Mouse (Mus musculus) forebrain, embryonic 10.5 days (tissue): ENCODE measurements around the gene Tmc7. TPM values are rescaled to one million over a fixed set of nuclear protein-coding genes. Genes with fewer than 3 reads are reported as not detected.

Experiments used
- DNase-seq: peaks from one replicate; pipeline ENCODE4 v3.0.0-alpha.2; 2017; ENCODE audit warnings: low spot score; ENCODE audit errors: extremely low spot score
- H3K27ac ChIP-seq: fragments of 300-500 bp; sonication (generic); 2 replicates; pipeline ENCODE4 v1.5.1; 2016; ENCODE audit warnings: mild to moderate bottlenecking
- H3K27me3 ChIP-seq: fragments of 300-500 bp; sonication (generic); 2 replicates; pipeline ENCODE4 v1.6.1; 2016; ENCODE audit warnings: mild to moderate bottlenecking; ENCODE audit not compliant: poor library complexity, severe bottlenecking
- H3K36me3 ChIP-seq: fragments of 300-500 bp; sonication (generic); replicated peaks from 2 replicates; pipeline ENCODE4 v1.6.1; 2016; ENCODE audit warnings: mild to moderate bottlenecking, moderate library complexity
- H3K4me1 ChIP-seq: fragments of 300-500 bp; sonication (generic); 2 replicates; pipeline ENCODE4 v1.6.1; 2016
- H3K4me3 ChIP-seq: fragments of 300-500 bp; sonication (generic); 2 replicates; pipeline ENCODE4 v1.5.1; 2016; ENCODE audit warnings: mild to moderate bottlenecking, moderate library complexity
- H3K9me3 ChIP-seq: fragments of 300-500 bp; sonication (generic); 2 replicates; pipeline ENCODE4 v1.6.1; 2016; ENCODE audit warnings: mild to moderate bottlenecking, moderate library complexity
- WGBS: fragments of 180-500 bp; shearing (Covaris S2); methylation state at CpG from one replicate; pipeline ENCODE4 v1.1.7; 2016; 5-methylcytosine and 5-hydroxymethylcytosine counted together
- polyA plus RNA-seq: library from polyadenylated mRNA; unstranded; fragments of >200 nt; fragmentation: Nextera tagmentation; extraction: Ambion mirVana; gene quantifications from 2 replicates; pipeline ENCODE4 v1.2.1, GENCODE M21; 2016

Gene Tmc7
- polyA plus RNA-seq, 1 experiment from 2014 or later = 6.6 TPM

DNA sequence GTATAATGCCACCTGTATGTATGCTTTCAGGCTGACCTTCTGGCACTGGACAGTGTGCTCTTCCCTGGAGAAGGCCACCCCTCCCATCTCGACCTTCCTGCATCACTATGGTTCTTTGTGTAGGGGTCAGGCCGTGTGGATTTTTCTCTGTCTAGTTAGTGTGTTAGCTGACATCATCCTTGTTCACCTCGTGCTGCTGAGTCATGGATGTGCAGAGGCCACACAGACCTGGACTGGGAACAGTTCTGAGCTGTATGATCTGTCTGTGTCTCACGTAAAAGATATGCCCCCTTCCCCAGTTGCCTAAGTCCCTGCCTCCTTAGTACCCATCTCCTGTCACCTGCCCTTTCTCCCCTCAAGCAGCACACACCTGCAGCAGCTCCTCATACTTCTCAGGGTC lies 57.6 kb downstream of the Tmc7 start:
- 89% methylated on average over 4 of the region's 4 CpGs for WGBS

DNA sequence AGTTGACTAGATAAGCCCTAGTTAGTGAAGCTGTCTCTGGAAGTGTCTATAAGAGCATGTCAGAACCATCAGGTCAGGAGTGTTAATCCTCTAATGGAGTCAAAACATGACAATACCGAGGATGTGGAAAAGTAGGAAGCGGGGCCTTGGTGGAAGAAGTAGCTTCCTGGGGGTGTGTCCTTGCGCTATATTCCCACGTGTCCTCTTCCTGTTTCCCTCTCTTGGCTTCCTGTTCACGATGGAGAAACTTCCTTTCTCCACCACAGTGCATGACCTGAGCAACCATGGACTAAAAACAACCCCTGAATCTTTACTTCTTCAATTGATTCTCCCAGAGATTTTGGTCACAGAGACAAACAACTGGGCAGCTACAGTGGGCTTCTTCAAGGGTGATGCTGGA lies 62.5 kb downstream of the Tmc7 start:
- Histone ChIP-seq H3K4me1 (peaks cover 8% of the 10 kb centered on the region; the same call in 1 of the 2 replicates), H3K27ac (no peak overlapping the region), H3K27me3 (0 out of 2 replicates have a peak, but pooled peaks cover 5% of the 10 kb centered on the region), H3K4me3 (no peak overlapping the region), H3K9me3 (no peaks in the 10 kb centered on the region), H3K36me3 (peaks cover 37% of the 10 kb centered on the region)
- DNase-seq = no peak
- 90% methylated on average over 5 of the region's 5 CpGs for WGBS

More for the DNA sequence above, 57.6 kb downstream of the Tmc7 start:
- Histone ChIP-seq H3K36me3 (peaks cover 60% of the 10 kb centered on the region), H3K4me1 (peaks cover 2% of the 10 kb centered on the region), H3K4me3 (no peak overlapping the region), H3K27ac (no peak overlapping the region), H3K27me3 (no peaks in the 10 kb centered on the region), H3K9me3 (no peaks in the 10 kb centered on the region)
- DNase-seq = no peak

DNA sequence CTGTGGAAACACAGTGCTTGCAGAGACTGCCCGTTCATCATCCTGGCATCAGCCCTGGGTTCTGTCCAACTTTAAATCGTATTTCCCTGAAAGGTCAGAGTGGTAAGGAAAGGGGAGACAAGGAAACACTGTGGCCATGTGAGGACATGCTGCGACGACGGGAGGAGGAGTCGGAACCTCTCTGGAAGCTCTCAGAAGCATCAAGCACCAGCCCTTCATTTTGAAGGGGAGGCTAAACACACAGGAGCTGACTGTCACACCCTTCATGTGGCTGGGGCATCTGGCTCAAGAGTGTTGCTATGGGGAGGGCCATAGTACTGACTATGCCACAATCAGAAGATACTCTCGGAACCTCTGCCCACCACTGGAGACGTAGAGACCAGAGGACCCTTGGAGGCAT lies 64.9 kb downstream of the Tmc7 start:
- 88% methylated on average over 8 of the region's 8 CpGs for WGBS
- Histone ChIP-seq H3K9me3 (no peaks in the 10 kb centered on the region), H3K27ac (no peak overlapping the region), H3K4me1 (peaks cover 9% of the 10 kb centered on the region; the same call in 1 of the 2 replicates), H3K4me3 (no peak overlapping the region), H3K36me3 (peaks cover 13% of the 10 kb centered on the region), H3K27me3 (0 out of 2 replicates have a peak, but pooled peaks cover 5% of the 10 kb centered on the region)
- no peak for DNase-seq

DNA sequence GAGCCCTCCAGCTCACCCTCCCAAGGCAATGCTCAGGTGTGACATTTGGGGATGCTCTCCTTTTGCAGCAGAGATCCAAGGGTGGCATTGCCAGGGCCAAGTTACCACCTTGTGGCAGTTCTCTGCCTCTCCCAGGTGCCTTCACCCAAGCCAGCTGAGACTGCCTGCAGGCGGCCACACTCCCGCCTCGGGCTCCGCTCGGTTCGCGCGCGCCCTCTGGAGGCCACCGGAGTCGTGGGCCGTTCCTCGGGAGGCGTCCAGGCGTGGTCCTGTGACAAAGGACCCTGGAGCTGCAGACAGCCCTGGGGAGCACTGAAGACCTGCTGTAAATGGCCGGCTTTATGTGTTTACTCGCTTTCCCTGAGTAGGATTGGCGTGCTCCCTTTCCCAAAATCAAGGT lies 65.8 kb downstream of the Tmc7 start:
- Histone ChIP-seq H3K27ac (peak overlapping the region; percentile 62), H3K27me3 (0 out of 2 replicates have a peak, but pooled peaks cover 5% of the 10 kb centered on the region), H3K36me3 (peaks cover 9% of the 10 kb centered on the region; the same call in 1 of the 2 replicates), H3K4me3 (no peak overlapping the region), H3K4me1 (peaks cover 12% of the 10 kb centered on the region), H3K9me3 (no peaks in the 10 kb centered on the region)
- 1% methylated on average over 18 of the region's 18 CpGs for WGBS
- DNase-seq = peak; percentile 76

DNA sequence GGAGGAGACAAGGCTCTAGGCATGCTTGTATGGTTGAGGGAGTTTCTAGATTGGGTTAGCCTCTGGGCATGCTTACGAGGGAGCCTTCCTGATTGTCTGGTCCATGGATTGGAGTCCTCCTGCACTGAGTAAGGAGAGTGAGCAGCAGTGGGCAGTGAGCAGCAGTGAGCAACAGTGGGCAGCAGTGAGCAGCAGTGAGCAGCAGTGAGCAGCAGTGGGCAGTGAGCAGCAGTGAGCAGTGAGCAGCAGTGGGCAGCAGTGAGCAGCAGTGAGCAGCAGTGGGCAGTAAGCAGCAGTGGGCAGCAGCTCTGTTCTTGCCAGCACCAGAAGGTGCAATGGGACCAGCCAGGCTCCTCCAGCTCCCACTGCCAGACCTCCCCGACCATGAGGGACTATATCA lies 66.7 kb downstream of the Tmc7 start:
- 79% methylated on average over 2 of the region's 2 CpGs for WGBS
- H3K4me3 ChIP-seq = no peak overlapping the region
- 0 out of 2 replicates have a peak, but pooled peaks cover 5% of the 10 kb centered on the region for H3K27me3 ChIP-seq
- peaks cover 21% of the 10 kb centered on the region for H3K4me1 ChIP-seq
- H3K36me3 ChIP-seq = peaks cover 6% of the 10 kb centered on the region; the same call in 1 of the 2 replicates
- no peak overlapping the region for H3K27ac ChIP-seq
- DNase-seq = no peak
- H3K9me3 ChIP-seq = no peaks in the 10 kb centered on the region

DNA sequence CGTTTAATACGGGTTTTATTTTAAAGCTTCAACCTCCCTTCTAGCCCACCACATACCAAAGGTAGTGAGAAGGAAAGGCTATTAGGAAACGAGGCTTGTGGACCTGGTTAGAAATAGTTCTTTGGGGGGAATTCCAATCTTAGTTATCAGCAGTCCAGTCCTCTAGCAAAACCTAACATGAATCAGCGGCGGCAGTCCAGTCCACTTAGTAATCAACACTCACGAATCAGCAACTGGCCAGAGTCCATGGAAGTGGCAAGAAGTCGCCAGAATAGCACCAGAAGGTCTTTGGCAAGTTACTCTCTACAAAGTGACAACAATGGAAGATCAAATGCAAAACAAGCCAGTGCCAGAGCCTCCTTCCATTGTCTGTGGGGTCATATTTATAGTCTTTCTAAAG lies 76.0 kb downstream of the Tmc7 start:
- no peaks in the 10 kb centered on the region for H3K27me3 ChIP-seq
- no peak overlapping the region for H3K4me3 ChIP-seq
- peaks cover 8% of the 10 kb centered on the region for H3K4me1 ChIP-seq
- no peaks in the 10 kb centered on the region for H3K36me3 ChIP-seq
- no peaks in the 10 kb centered on the region for H3K9me3 ChIP-seq
- no peak overlapping the region for H3K27ac ChIP-seq
- DNase-seq = no peak
- WGBS = 82% methylated on average over 7 of the region's 7 CpGs

DNA sequence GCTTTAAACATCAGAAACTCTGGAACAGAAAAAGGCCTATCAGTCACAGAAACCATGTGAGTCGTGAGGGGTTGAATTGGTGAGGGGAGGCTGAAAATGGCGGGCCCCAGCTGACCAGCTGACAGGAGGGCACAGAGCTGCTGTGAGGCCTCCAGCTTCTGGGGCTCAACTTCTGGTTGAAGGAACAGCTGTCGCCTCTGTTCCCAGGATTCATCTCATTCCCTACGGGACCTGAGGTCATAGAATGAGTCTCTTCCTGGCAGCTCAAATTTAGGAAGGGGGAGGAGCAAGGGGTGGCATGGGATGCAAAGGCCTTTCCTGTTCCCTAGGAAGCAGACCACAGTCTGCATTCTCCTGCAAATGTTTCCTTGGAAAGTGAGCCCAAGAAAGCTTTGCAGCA lies 80.7 kb downstream of the Tmc7 start:
- Histone ChIP-seq H3K27me3 (no peaks in the 10 kb centered on the region), H3K4me3 (no peak overlapping the region), H3K36me3 (no peaks in the 10 kb centered on the region), H3K9me3 (no peaks in the 10 kb centered on the region), H3K27ac (no peak overlapping the region), H3K4me1 (0 out of 2 replicates have a peak, but pooled peaks cover 4% of the 10 kb centered on the region)
- 68% methylated on average over 4 of the region's 4 CpGs for WGBS
- no peak for DNase-seq

DNA sequence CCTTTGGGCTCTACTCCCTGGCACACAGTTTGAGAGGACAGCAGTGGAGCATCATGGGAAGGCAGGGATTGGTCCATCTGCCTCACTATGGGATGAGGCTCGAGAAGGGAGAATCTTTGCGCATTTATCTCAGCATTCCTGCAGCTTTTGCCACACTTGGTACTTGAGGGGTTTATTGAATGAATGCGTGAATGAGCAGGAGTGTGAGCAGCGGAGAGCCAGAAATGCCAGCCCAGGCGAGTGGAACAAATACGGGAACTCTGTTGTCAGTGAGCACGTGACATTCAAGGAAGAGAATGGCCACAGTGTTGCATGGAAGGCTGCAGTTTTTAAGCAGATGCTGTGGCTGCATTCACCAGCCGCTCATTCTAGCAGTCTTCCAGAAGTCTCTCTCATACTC lies 82.2 kb downstream of the Tmc7 start:
- Histone ChIP-seq H3K27me3 (no peaks in the 10 kb centered on the region), H3K36me3 (no peaks in the 10 kb centered on the region), H3K9me3 (no peaks in the 10 kb centered on the region), H3K4me1 (0 out of 2 replicates have a peak, but pooled peaks cover 4% of the 10 kb centered on the region), H3K27ac (no peak overlapping the region), H3K4me3 (no peak overlapping the region)
- DNase-seq = no peak
- 78% methylated on average over 8 of the region's 8 CpGs for WGBS

DNA sequence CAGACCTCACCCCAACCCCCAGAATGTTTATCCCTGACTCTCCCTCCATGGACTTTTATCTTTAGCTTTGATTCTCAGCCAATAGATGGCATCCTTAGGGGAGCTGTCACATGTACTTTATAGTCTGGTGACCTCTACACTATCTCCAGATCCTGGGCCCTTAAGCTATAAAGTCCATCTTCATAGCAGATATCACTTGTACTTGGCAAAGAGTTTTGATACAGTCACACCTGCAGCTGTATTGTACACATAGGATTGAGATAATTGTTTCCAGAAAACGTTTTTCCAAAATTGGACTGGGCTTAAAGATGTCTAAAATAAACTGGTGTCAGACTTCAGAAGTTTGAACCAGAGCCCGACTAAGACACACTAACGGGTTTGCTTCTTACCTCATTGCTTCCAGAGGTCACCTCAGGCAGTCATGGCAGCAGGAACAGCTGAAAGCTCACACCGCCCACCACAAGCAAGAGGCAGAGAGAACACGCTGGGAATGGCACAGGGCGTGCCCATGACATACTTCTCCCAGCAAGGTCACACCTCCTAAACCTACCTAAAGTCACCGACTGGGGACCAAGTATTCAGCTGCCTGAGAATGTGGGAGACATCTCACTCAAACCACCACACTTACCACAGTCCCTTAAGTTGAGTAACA lies 84.6 kb downstream of the Tmc7 start:
- DNase-seq = no peak
- WGBS = 78% methylated on average over 7 of the region's 7 CpGs
- H3K4me1 ChIP-seq = 0 out of 2 replicates have a peak, but pooled peaks cover 4% of the 10 kb centered on the region

DNA sequence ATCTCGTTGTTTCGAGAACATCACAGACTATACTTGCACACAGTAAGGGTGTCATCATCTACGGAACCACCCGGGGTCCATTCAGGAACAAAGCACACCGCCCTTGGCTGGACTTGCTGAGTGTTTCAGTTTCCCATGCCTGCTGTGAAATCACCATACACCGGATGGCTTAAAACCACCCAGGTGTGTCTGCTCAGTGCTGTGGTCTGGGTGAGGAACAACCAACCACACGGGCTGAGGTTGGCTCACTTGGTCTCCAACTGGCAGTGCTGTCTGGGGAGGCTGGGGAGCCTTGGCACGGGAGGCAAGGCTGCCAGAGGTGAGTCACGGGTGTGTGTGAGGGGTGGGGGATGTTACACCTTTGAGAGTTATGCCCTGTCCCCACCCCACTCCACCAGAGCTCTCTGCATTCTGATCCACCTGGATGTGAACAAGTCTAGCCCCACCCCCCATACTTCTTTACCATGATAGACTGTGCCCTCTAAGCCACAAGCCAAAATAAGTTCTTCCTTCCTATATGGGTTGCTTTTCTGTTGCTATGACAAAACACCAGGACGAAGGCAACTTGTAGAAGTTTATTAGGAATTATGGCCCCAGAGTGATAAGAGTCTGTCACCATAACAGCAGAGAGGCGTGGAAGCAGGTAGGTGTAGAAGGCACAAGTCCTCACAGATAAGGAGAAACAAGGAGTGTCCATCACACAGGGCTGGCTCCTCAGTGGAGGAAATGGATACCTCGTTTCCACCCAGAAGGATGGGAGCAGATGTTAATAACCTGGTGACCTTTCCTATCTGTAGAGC lies 85.4 kb downstream of the Tmc7 start:
- H3K4me3 ChIP-seq = no peak overlapping the region
- no peaks in the 10 kb centered on the region for H3K36me3 ChIP-seq
- WGBS = 89% methylated on average over 12 of the region's 12 CpGs
- no peak for DNase-seq
- no peak overlapping the region for H3K27ac ChIP-seq
- H3K27me3 ChIP-seq = peaks cover under 1% of the 10 kb centered on the region; the same call in 1 of the 2 replicates
- no peaks in the 10 kb centered on the region for H3K9me3 ChIP-seq
- 0 out of 2 replicates have a peak, but pooled peaks cover 4% of the 10 kb centered on the region for H3K4me1 ChIP-seq

More for the DNA sequence above, 84.6 kb downstream of the Tmc7 start:
- no peaks in the 10 kb centered on the region for H3K9me3 ChIP-seq
- H3K4me3 ChIP-seq = no peak overlapping the region
- no peak overlapping the region for H3K27ac ChIP-seq
- no peaks in the 10 kb centered on the region for H3K36me3 ChIP-seq
- H3K27me3 ChIP-seq = no peaks in the 10 kb centered on the region

DNA sequence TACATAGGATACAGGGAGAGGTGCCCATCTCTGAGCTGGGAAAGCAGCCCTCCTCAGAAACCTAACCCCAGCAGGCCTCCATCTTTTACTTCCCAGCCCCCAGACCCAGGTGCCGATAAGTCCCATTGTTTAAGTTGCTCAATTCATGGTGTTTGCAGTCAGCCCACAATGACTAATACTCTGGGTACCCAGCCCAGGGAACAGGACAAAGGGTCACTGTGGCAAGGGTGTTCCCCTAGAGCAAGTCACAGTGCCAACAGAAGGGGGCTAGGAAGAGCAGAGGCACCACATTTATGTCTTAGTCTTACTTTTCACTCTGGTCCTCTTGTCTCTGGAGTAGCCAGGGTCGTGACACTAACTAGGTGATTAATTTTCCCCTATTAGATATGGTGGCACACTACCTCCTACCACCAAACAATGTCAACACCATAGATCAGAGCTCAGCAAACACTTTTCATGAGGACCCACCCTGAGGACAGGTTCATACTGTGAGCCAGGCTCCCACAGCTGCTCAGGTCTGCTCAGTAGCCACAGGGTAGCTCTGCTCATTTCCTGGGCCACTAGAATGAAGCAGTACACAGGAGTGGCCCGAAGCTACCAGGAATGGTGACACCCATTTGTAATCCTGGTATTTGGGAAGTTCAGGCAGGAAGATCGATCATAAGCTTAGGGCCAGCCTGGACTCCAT lies 89.5 kb downstream of the Tmc7 start:
- Histone ChIP-seq H3K4me3 (no peak overlapping the region), H3K36me3 (no peaks in the 10 kb centered on the region), H3K27me3 (peaks cover 42% of the 10 kb centered on the region), H3K27ac (no peak overlapping the region), H3K9me3 (no peaks in the 10 kb centered on the region), H3K4me1 (peaks cover 23% of the 10 kb centered on the region)
- no peak for DNase-seq
- 75% methylated on average over 4 of the region's 4 CpGs for WGBS

DNA sequence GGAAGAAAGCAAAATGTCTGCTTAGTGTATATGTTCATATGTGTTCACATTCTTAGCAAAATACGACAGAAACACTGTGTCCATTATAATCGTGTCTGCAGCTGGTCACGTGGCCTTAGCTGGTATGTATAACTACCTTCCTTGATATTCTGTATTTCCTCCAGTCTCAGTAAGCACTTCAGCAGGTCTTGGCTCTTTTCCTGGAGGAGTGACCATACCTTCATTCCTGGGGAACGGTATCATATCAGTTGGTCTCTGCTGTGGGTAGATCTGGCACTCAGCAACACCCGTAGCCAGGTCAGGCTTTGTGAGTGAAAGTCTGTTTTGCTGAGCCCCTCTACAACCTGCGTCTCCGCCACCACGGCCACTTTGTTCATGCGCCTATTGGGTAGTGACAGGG lies 90.6 kb downstream of the Tmc7 start:
- no peaks in the 10 kb centered on the region for H3K9me3 ChIP-seq
- 91% methylated on average over 9 of the region's 9 CpGs for WGBS
- no peaks in the 10 kb centered on the region; the same call in 1 of the 2 replicates for H3K36me3 ChIP-seq
- no peak for DNase-seq
- H3K4me3 ChIP-seq = no peak overlapping the region
- H3K27ac ChIP-seq = no peak overlapping the region
- peaks cover 53% of the 10 kb centered on the region for H3K27me3 ChIP-seq
- H3K4me1 ChIP-seq = peaks cover 29% of the 10 kb centered on the region
